Comparison of ENCODE assay signal across 33 mouse cellular contexts in the genomic region with DNA sequence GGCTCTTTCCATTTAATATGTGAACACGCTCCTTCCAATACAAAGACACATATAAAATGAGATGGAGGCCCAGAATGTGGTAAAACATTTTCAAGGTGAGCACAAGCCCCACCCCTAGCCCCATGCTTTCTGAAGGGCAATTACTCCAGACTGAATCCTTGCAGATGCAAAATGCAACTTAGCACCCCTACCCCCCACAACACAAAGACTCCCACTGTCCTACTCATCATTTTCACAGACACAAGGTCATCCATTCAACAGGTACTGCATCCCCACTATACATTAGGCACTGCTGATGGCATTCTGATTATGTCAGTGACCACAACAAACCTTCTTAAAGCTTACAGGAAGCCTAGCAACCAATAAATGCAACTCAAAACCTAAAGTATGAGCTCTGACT.
"Had no signal": no experiment of that assay in that cellular context is flagged by ENCODE, and none has a peak within 500 bp of the region (broad histone marks: within the 10 kb centered on the region; RNA-seq: fewer than 3 reads in every experiment).

No protein-coding gene starts in this region.

- H3K4me1 ChIP-seq: limb, embryonic 10.5 days; limb, embryonic 12.5 days; limb, embryonic 13.5 days; limb, embryonic 15.5 days; liver, embryonic 12.5 days; liver, embryonic 13.5 days; liver, embryonic 15.5 days; lung, embryonic 15.5 days; megakaryocyte, embryonic 14.5 days; midbrain, embryonic 10.5 days; midbrain, embryonic 12.5 days; midbrain, embryonic 13.5 days; midbrain, embryonic 15.5 days; neural tube, embryonic 12.5 days; neural tube, embryonic 13.5 days had no signal

- H3K9me3 ChIP-seq: limb, embryonic 10.5 days; limb, embryonic 15.5 days; liver, embryonic 12.5 days; liver, embryonic 13.5 days; liver, embryonic 15.5 days; lung, embryonic 15.5 days; midbrain, embryonic 13.5 days; midbrain, embryonic 15.5 days had no signal

- H3K36me3 ChIP-seq: limb, embryonic 10.5 days; limb, embryonic 12.5 days; limb, embryonic 13.5 days; limb, embryonic 15.5 days; liver, embryonic 12.5 days; liver, embryonic 13.5 days; liver, embryonic 15.5 days; lung, embryonic 15.5 days; midbrain, embryonic 10.5 days; midbrain, embryonic 12.5 days; midbrain, embryonic 15.5 days; neural tube, embryonic 12.5 days; neural tube, embryonic 13.5 days had no signal

- H3K9ac ChIP-seq: limb, embryonic 12.5 days; limb, embryonic 13.5 days; limb, embryonic 15.5 days; liver, embryonic 12.5 days; liver, embryonic 13.5 days; liver, embryonic 14.5 days; liver, embryonic 15.5 days; liver, postnatal 0 days; lung, embryonic 14.5 days; lung, embryonic 15.5 days; midbrain, embryonic 12.5 days; midbrain, embryonic 13.5 days; midbrain, embryonic 15.5 days; neural tube, embryonic 12.5 days; neural tube, embryonic 13.5 days had no signal

- H3K4me3 ChIP-seq: limb, embryonic 10.5 days; limb, embryonic 12.5 days; limb, embryonic 13.5 days; limb, embryonic 15.5 days; liver, embryonic 12.5 days; liver, embryonic 13.5 days; liver, embryonic 15.5 days; lung, embryonic 15.5 days; megakaryocyte, embryonic 14.5 days; midbrain, embryonic 10.5 days; midbrain, embryonic 12.5 days; midbrain, embryonic 13.5 days; midbrain, embryonic 15.5 days; myocyte; neural tube, embryonic 12.5 days; neural tube, embryonic 13.5 days had no signal

- H3K27ac ChIP-seq: limb, embryonic 10.5 days; limb, embryonic 12.5 days; limb, embryonic 13.5 days; limb, embryonic 15.5 days; liver, embryonic 12.5 days; liver, embryonic 13.5 days; liver, embryonic 14.5 days; liver, embryonic 15.5 days; lung, embryonic 15.5 days; macrophage; midbrain, embryonic 10.5 days; midbrain, embryonic 12.5 days; midbrain, embryonic 13.5 days; midbrain, embryonic 15.5 days; neural tube, embryonic 12.5 days; neural tube, embryonic 13.5 days had no signal

- H3K4me2 ChIP-seq: limb, embryonic 12.5 days; limb, embryonic 13.5 days; limb, embryonic 15.5 days; liver, embryonic 11.5 days; liver, embryonic 12.5 days; liver, embryonic 13.5 days; liver, embryonic 15.5 days; lung, embryonic 14.5 days; lung, embryonic 15.5 days; midbrain, embryonic 11.5 days; midbrain, embryonic 12.5 days; midbrain, embryonic 13.5 days; midbrain, embryonic 15.5 days; neural tube, embryonic 12.5 days; neural tube, embryonic 13.5 days had no signal

- H3K27me3 ChIP-seq: limb, embryonic 12.5 days; limb, embryonic 13.5 days; limb, embryonic 15.5 days; liver, embryonic 12.5 days; liver, embryonic 13.5 days; liver, embryonic 15.5 days; lung, embryonic 15.5 days; megakaryocyte, embryonic 14.5 days; midbrain, embryonic 12.5 days; midbrain, embryonic 13.5 days; midbrain, embryonic 15.5 days; neural tube, embryonic 12.5 days; neural tube, embryonic 13.5 days had no signal

- ATAC-seq: liver, embryonic 12.5 days; liver, postnatal 0 days; lung, postnatal 0 days; midbrain, embryonic 13.5 days; midbrain, embryonic 15.5 days; midbrain, embryonic 16.5 days had no signal

- DNase-seq: left cerebral cortex, postnatal 4 days; liver; liver, embryonic 13.5 days; liver, postnatal 0 days; lung, adult 18-20 months; lung, adult 2 months; lung, embryonic 14.5 days; lung, postnatal 10 days; lung, postnatal 14 days; lung, postnatal 36 days; lung, postnatal 4 days; midbrain, embryonic 14.5 days had no signal
